Mouse (Mus musculus) heart, embryonic 16.5 days (tissue): Measurements from ENCODE around the gene Gm21103. TPM values are rescaled to one million over a fixed set of nuclear protein-coding genes. Genes with fewer than 3 reads are reported as not detected.
A peak's percentile ranks its signal among the peaks of the same experiment; 100 is the strongest.
"Not testable (repeated sequence)": the region's sequence is repeated elsewhere in the genome, so short reads cannot be mapped to it uniquely, and the experiment has no call there.

Experiments used
- ATAC-seq: fragments of 200-750 bp; cut with Nextera tagmentation; replicated peaks from 2 replicates; pipeline ENCODE4 v1.8.0; 2017; ENCODE audit warnings: moderate number of reproducible peaks; ENCODE audit not compliant: insufficient read depth, low FRiP score; ENCODE audit errors: extremely low read depth
- H3K27ac ChIP-seq: fragments of 300-500 bp; sonication (generic); 2 replicates; pipeline ENCODE4 v1.5.1; 2014; ENCODE audit warnings: mild to moderate bottlenecking, low read length, control low read depth, moderate library complexity
- H3K27me3 ChIP-seq: fragments of 300-500 bp; sonication (generic); 2 replicates; pipeline ENCODE4 v1.6.1; 2014; ENCODE audit warnings: low read length, mixed read lengths; ENCODE audit not compliant: control insufficient read depth, insufficient read depth
- H3K36me3 ChIP-seq: fragments of 300-500 bp; sonication (generic); 2 replicates; pipeline ENCODE4 v1.6.1; 2014; ENCODE audit not compliant: control insufficient read depth, insufficient read depth
- H3K4me1 ChIP-seq: fragments of 300-500 bp; sonication (generic); 2 replicates; pipeline ENCODE4 v1.6.1; 2014; ENCODE audit warnings: low read length, mixed read lengths; ENCODE audit not compliant: control insufficient read depth, insufficient read depth
- H3K4me2 ChIP-seq: fragments of 300-500 bp; sonication (generic); 2 replicates; pipeline ENCODE4 v1.6.1; 2014; ENCODE audit warnings: low read depth, mild to moderate bottlenecking, control low read depth, low read length
- H3K4me3 ChIP-seq: fragments of 300-500 bp; sonication (generic); 2 replicates; pipeline ENCODE4 v1.5.1; 2014; ENCODE audit warnings: mild to moderate bottlenecking, control low read depth, low read length
- H3K9ac ChIP-seq: fragments of 300-500 bp; sonication (generic); 2 replicates; pipeline ENCODE4 v1.6.1; 2014; ENCODE audit warnings: low read length, control low read depth
- H3K9me3 ChIP-seq: fragments of 300-500 bp; sonication (generic); replicated peaks from 2 replicates; pipeline ENCODE4 v1.6.1; 2016; ENCODE audit warnings: low read length; ENCODE audit not compliant: control insufficient read depth
- WGBS: fragments of 180-500 bp; shearing (Covaris S2); extraction: QIAGEN DNeasy Blood & Tissue Kit; methylation state at CpG from one replicate; pipeline ENCODE4 v1.1.7; 2014; 5-methylcytosine and 5-hydroxymethylcytosine counted together
- polyA plus RNA-seq: library from polyadenylated mRNA; unstranded; fragments of >200 nt; fragmentation: Nextera tagmentation; extraction: Ambion mirVana; gene quantifications from 2 replicates; pipeline ENCODE4 v1.2.1, GENCODE M21; 2015

Gene Gm21103
- polyA plus RNA-seq, result 0.14 TPM in 1 of 2 replicates, not detected in the other

DNA sequence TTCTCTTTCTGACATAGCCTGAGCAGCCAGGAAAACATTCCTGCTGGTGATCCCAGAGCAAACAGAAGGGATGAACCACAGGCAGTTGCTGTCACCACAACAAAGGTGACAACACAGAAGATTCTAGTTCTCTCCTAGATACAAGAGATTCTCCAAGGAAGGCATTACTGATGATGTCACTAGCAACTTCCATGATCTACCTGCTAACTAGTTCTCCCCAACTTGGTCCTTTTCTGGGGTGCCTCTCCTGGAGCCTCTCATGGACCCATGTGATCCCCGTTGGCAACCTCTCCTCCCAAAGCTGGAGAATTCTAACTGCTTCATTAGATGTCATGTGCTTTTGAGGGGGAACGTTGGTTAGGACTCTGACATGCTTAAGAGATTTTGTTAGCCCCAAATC lies at the start of gene Gm21103:
TSS of gene Gm21103 (minus strand) at position 101 of the 400 bp plus-strand sequence.
- 79% methylated on average over 2 of the region's 2 CpGs for WGBS
- not testable (repeated sequence) for H3K27ac ChIP-seq, H3K36me3 ChIP-seq, H3K9ac ChIP-seq, H3K4me2 ChIP-seq, H3K4me1 ChIP-seq, H3K9me3 ChIP-seq, H3K27me3 ChIP-seq, ATAC-seq, H3K4me3 ChIP-seq

DNA sequence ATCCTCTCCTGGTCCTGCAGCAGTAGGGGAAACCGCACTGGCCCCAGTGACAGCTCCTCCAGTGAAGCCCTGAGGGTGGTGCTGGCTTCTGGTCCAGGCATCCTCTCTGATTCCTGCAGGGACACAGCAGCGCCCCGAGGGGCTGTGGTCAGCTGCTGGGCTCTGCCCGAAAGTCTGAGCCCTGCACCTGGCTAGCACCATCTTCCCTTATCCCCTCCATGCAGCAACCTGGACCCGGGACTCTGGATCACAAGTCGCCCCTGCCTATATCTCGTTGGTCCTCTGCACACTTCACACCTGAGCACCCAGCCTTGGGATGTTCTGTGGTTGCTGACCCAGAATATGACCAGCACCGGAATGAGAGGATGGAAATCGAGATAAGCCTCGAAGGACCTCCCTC lies 38.9 kb upstream of the Gm21103 start, which contains the start of gene Gm3618:
TSS of gene Gm3618 (minus strand) at position 101 of the 400 bp plus-strand sequence.
- H3K27ac ChIP-seq, H3K36me3 ChIP-seq, ATAC-seq, H3K9me3 ChIP-seq, H3K27me3 ChIP-seq, H3K4me1 ChIP-seq, H3K9ac ChIP-seq, H3K4me2 ChIP-seq, H3K4me3 ChIP-seq: not testable (repeated sequence)
- no CpG with 5 or more reads among the region's 10 CpGs for WGBS

DNA sequence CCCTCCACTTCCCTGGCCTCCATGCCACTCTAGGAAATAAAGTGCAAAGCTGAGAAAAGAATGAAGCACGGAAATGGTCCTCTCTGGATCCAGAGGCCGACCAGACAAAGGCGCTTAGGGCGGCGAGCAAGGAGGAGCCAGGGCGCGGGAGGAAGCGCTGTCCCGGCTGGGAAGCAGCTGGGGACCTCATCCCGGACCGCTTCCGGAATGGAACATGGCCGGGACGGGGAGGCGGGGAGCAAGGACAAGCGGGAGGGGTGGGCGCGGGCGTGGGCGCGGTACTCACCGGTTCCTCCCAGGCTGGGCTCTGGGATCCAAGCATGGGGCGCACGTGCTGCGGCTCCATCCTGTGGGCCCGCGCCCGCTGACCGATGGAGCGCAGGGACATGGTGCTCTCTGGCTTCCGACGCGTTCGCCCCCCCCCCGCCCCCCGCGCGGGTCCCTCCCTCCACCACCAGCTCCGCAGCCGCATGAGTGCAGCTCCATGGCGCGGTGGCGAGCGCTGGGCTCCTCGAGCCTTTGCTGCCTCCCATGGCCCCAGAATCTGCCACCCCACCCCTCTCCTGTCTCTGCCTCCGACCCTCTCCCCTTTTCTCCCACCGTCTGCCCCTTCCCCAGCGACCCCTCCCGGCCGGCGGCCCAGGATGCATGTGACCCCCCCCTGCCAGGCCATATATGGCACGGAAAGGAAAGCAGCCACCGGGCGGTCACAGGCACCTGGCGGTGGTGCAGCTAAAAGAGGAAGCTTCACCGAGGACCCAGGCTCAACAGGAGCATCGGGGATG lies 17.5 kb downstream of the Gm21103 start, which contains the start of gene Gm3411:
TSS of gene Gm3411 (minus strand) at position 320 of the 785 bp plus-strand sequence.
- Histone ChIP-seq H3K4me2 (peak within 1 kb of the TSS; percentile 65), H3K4me3 (peak within 1 kb of the TSS; percentile 52), H3K9ac (peak within 1 kb of the TSS; percentile 68)
- not testable (repeated sequence) for H3K27ac ChIP-seq, H3K9me3 ChIP-seq, H3K4me1 ChIP-seq, H3K27me3 ChIP-seq, ATAC-seq, H3K36me3 ChIP-seq
- 1% methylated on average over 38 of the region's 57 CpGs for WGBS

Other genes with a start within 250 kb of the Gm21103 start
- gene Gm6337, start 246.6 kb downstream of the Gm21103 start, polyA plus RNA-seq, result not detected in 2 replicates
- 0.43 and 0.60 TPM in 2 replicates for gene Gm8206, start 210.9 kb downstream of the Gm21103 start, polyA plus RNA-seq
- gene Gm3468, start 196.2 kb downstream of the Gm21103 start, polyA plus RNA-seq, result 2.0 and 2.7 TPM in 2 replicates
- gene Gm3476, start 179.0 kb downstream of the Gm21103 start, polyA plus RNA-seq, result not detected in 2 replicates
- not detected in 2 replicates for gene Gm21560, start 85.6 kb downstream of the Gm21103 start, polyA plus RNA-seq
- 2.3 and 2.9 TPM in 2 replicates for gene Gm3411, start 17.6 kb downstream of the Gm21103 start, polyA plus RNA-seq
- gene Gm3618, start 38.8 kb upstream of the Gm21103 start, polyA plus RNA-seq, result not detected in 2 replicates
- not detected in 2 replicates for gene Gm16440, start 85.5 kb upstream of the Gm21103 start, polyA plus RNA-seq
- gene Gm3591, start 107.6 kb upstream of the Gm21103 start, polyA plus RNA-seq, result 1.9 and 3.7 TPM in 2 replicates
- gene Gm3594, start 139.8 kb upstream of the Gm21103 start, polyA plus RNA-seq, result not detected in 2 replicates
- not detected in 2 replicates for gene Gm8356, start 232.4 kb upstream of the Gm21103 start, polyA plus RNA-seq